Mouse (Mus musculus) liver, embryonic 12.5 days (tissue): Measurements from ENCODE around the gene Pcnx3. TPM values are rescaled to one million over a fixed set of nuclear protein-coding genes. Genes with fewer than 3 reads are reported as not detected.

ENCODE experiments used
- ATAC-seq: fragments of 200-750 bp; cut with Nextera tagmentation; 2 replicates; pipeline ENCODE4 v1.8.0; 2017; ENCODE audit warnings: moderate number of reproducible peaks, mild to moderate bottlenecking, moderate library complexity
- H3K27ac ChIP-seq: fragments of 300-500 bp; sonication (generic); 2 replicates; pipeline ENCODE4 v1.5.1; 2016; ENCODE audit warnings: mild to moderate bottlenecking
- H3K27me3 ChIP-seq: fragments of 300-500 bp; sonication (generic); replicated peaks from 2 replicates; pipeline ENCODE4 v1.6.1; 2016; ENCODE audit warnings: mild to moderate bottlenecking, moderate library complexity
- H3K36me3 ChIP-seq: fragments of 300-500 bp; sonication (generic); 2 replicates; pipeline ENCODE4 v1.6.1; 2016; ENCODE audit warnings: mild to moderate bottlenecking, moderate library complexity
- H3K4me1 ChIP-seq: fragments of 300-500 bp; sonication (generic); 2 replicates; pipeline ENCODE4 v1.6.1; 2016
- H3K4me2 ChIP-seq: fragments of 300-500 bp; sonication (generic); 2 replicates; pipeline ENCODE4 v1.6.1; 2016; ENCODE audit warnings: mild to moderate bottlenecking, moderate library complexity
- H3K4me3 ChIP-seq: fragments of 300-500 bp; sonication (generic); 2 replicates; pipeline ENCODE4 v1.5.1; 2016; ENCODE audit warnings: mild to moderate bottlenecking, moderate library complexity
- H3K9ac ChIP-seq: fragments of 300-500 bp; sonication (generic); 2 replicates; pipeline ENCODE4 v1.6.1; 2016; ENCODE audit warnings: mild to moderate bottlenecking, moderate library complexity
- H3K9me3 ChIP-seq: fragments of 300-500 bp; sonication (generic); replicated peaks from 2 replicates; pipeline ENCODE4 v1.6.1; 2016; ENCODE audit warnings: mild to moderate bottlenecking, moderate library complexity
- WGBS: fragments of 180-500 bp; shearing (Covaris S2); methylation state at CpG from one replicate; pipeline ENCODE4 v1.1.7; 2016; ENCODE audit not compliant: insufficient replicate concordance; 5-methylcytosine and 5-hydroxymethylcytosine counted together
- polyA plus RNA-seq: library from polyadenylated mRNA; unstranded; fragments of >200 nt; fragmentation: Nextera tagmentation; extraction: Ambion mirVana; gene quantifications from 2 replicates; pipeline ENCODE4 v1.2.1, GENCODE M21; 2016

Pcnx3 gene
- polyA plus RNA-seq, 1 experiment from 2014 or later = 18.4 TPM

DNA sequence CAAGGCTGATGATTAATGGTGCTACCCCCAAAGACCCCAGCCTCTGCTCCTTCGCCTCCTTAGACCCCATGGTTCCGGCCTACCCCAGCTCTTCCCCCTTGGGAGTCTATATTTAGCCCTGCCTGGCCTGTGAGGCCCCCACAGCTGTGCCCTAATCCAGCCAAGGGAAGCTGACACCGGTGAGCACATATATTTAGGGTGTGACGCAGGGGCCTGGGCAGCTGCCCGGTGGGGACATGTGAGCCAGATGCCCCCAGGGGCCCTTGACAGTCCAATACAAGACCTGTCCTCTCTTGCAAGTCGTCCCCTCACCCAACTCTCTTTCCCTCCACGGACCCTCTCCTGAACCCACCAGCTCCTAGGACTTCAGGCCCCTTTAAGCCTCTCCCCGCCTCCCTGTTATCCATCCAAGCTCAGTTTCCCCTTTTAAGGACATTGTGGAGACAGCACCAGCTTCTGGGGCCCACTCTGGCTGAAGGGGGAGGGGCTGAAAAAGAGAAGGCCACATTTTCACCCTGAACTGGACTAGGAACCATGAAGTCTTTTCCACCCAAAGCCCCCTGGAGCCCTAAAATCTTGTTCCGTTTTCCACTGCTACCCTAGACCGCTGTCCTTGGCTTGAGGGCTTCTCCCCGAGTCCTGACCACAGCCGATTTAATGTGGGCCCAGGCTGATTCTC lies 36.5 kb upstream of the Pcnx3 start:
- H3K4me3 ChIP-seq = peak overlapping the region; percentile 87
- peaks cover 84% of the 10 kb centered on the region for H3K4me1 ChIP-seq
- peak overlapping the region; percentile 92 for H3K4me2 ChIP-seq
- peak overlapping the region; percentile 98 for H3K9ac ChIP-seq
- H3K36me3 ChIP-seq = peaks cover 49% of the 10 kb centered on the region
- WGBS = 14% methylated on average over 12 of the region's 12 CpGs
- peak overlapping the region; percentile 97 for H3K27ac ChIP-seq
- H3K27me3 ChIP-seq = no peaks in the 10 kb centered on the region
- ATAC-seq = no peak
- no peaks in the 10 kb centered on the region for H3K9me3 ChIP-seq

DNA sequence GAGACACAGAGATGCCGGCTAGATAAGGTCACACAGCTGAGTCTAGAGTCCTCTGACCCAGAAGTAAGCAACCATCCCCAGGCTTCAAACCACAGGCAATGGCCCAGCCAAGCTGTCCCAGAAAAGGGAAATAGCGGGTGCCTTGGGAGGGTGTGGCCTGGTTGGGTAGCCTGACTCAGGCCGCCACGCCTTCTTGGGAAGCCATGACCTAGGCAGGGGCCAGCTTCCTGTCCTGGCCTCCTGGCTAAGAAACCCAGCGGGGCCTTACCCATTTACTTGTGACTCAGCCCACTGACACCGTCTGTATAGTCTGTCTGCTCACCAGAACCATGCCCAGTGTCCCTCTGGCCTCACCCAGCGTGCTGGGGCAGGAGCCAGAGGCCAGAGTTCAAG lies 35.8 kb upstream of the Pcnx3 start:
- no peaks in the 10 kb centered on the region for H3K9me3 ChIP-seq
- peaks cover 81% of the 10 kb centered on the region for H3K4me1 ChIP-seq
- H3K27me3 ChIP-seq = no peaks in the 10 kb centered on the region
- H3K27ac ChIP-seq = peak overlapping the region; percentile 97
- H3K4me3 ChIP-seq = peak overlapping the region; percentile 87
- WGBS = 19% methylated on average over 7 of the region's 7 CpGs
- peaks cover 53% of the 10 kb centered on the region for H3K36me3 ChIP-seq
- peak; percentile 61 for ATAC-seq
- H3K4me2 ChIP-seq = peak overlapping the region; percentile 92
- peak overlapping the region; percentile 98 for H3K9ac ChIP-seq

DNA sequence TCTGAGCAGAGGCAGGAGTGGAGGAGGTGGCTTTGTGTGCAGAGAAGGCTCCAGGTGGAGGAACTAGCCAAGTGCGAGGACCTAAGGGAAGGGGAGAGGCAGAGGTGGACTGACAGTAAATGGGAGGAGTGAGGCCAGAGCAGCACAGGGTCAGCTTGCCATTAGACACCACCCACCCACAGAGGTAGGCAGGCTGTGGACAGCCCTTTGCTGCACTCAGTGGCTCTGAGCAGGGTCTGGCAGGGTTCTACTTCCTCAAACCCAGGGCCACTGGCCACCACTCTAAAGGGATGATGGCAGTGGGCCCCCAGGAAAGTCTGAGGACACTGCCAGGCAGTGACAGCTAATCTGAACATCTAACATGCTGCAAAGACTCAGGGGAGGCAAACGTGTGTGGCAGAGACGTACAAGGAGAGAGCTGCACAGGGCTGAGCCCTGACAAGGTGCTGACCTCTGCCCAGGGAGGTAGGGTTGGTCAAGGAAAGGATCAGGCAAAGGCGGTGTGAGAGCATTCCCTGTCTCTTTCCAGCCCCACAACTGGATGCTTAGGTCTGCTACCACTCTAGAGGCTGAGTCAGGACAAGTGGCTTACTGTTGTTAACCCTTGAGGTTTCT lies 35.3 kb upstream of the Pcnx3 start:
- ATAC-seq = no peak
- Histone ChIP-seq H3K4me2 (peak overlapping the region; percentile 92), H3K27ac (peak overlapping the region; percentile 97), H3K4me1 (peaks cover 80% of the 10 kb centered on the region), H3K9ac (peak overlapping the region; percentile 98), H3K4me3 (peak overlapping the region; percentile 87), H3K36me3 (peaks cover 58% of the 10 kb centered on the region), H3K27me3 (no peaks in the 10 kb centered on the region), H3K9me3 (no peaks in the 10 kb centered on the region)
- WGBS = 25% methylated on average over 4 of the region's 4 CpGs

DNA sequence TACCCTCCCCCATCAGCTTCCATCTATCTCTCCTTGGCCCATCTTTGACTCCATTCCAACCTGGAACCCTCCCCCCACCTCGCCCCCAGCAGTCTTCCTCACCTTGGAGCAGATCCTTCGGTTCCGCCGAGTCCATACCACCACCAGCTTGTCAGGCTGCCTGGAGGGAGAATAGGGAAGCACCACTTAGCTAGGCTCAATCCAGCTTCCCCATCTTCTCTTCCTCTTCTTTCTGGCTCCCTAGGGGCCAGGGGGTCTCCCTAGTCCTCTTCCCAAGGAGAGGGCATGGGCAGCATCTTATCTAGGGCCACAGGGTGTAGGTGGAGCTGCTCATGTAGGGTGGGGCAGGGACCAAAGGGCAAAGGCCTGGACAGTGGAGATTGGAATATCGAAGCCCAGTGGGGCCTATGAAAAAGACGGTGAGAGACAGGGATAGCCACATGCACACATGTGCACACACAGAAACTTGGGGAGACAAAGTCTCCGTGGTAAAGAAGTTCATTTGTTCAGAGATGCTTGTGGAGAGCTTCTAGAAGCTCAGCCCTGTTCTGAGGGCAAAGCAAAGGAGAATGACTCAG lies 34.2 kb upstream of the Pcnx3 start:
- peak overlapping the region; percentile 97 for H3K27ac ChIP-seq
- peaks cover 65% of the 10 kb centered on the region for H3K36me3 ChIP-seq
- 47% methylated on average over 7 of the region's 7 CpGs for WGBS
- no peaks in the 10 kb centered on the region for H3K9me3 ChIP-seq
- peak overlapping the region; percentile 98 for H3K9ac ChIP-seq
- peak overlapping the region; percentile 92 for H3K4me2 ChIP-seq
- H3K4me3 ChIP-seq = peak overlapping the region; percentile 87
- H3K27me3 ChIP-seq = no peaks in the 10 kb centered on the region
- H3K4me1 ChIP-seq = peaks cover 76% of the 10 kb centered on the region
- ATAC-seq = peak; percentile 77

DNA sequence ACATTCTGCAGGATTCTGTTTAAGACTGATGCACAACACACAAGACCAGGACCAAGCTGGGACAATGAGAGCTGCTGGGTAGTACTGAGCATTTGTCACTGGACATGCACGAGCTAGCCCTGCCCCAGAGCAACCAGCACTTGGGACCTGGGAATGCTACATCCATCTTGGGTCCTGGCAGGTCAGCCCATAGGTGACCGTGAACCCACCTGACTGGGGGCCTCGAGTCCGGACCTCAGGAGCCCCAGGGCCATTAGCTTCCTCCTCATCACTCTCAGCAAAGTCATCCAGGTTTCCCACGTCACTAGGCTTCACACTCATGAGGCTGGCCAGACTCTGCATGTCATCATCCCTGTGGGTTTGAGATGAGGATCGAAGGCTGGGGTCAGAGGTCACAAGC lies 32.5 kb upstream of the Pcnx3 start:
- Histone ChIP-seq H3K9ac (0 out of 2 replicates have a peak overlapping the region, but pooled peaks have one; percentile 98), H3K27ac (peak overlapping the region; percentile 97; the same call in 1 of the 2 replicates), H3K4me2 (peak overlapping the region; percentile 92), H3K27me3 (no peaks in the 10 kb centered on the region), H3K9me3 (no peaks in the 10 kb centered on the region), H3K4me3 (no peak overlapping the region), H3K4me1 (peaks cover 78% of the 10 kb centered on the region), H3K36me3 (peaks cover 82% of the 10 kb centered on the region)
- 88% methylated on average over 6 of the region's 6 CpGs for WGBS
- ATAC-seq = no peak

DNA sequence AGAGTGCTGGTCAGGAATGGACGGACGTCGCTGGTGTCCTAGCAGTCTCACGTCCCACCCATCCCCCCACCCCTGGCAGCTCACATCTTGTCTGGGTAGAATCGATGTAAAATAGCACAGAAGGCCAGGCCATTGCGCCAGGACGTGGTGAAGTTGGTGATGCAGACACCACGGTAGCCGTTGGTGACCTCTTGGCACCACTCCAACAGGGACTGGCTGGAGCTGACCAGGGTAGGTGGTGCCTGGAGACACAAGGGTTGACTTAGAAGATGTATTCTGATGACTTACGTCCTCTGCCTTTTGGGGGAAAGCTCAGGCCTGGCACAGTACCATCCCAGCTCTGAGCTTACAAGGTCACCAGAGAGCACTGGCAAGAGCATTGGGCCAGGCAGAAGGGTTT lies 28.2 kb upstream of the Pcnx3 start:
- no peaks in the 10 kb centered on the region for H3K27me3 ChIP-seq
- H3K4me2 ChIP-seq = peak overlapping the region; percentile 13; the same call in 1 of the 2 replicates
- H3K9me3 ChIP-seq = no peaks in the 10 kb centered on the region
- H3K36me3 ChIP-seq = peaks cover 100% of the 10 kb centered on the region
- H3K4me3 ChIP-seq = no peak overlapping the region
- WGBS = 76% methylated on average over 10 of the region's 10 CpGs
- peak overlapping the region; percentile 6; the same call in 1 of the 2 replicates for H3K27ac ChIP-seq
- H3K4me1 ChIP-seq = peaks cover 85% of the 10 kb centered on the region
- no peak overlapping the region for H3K9ac ChIP-seq
- no peak for ATAC-seq

DNA sequence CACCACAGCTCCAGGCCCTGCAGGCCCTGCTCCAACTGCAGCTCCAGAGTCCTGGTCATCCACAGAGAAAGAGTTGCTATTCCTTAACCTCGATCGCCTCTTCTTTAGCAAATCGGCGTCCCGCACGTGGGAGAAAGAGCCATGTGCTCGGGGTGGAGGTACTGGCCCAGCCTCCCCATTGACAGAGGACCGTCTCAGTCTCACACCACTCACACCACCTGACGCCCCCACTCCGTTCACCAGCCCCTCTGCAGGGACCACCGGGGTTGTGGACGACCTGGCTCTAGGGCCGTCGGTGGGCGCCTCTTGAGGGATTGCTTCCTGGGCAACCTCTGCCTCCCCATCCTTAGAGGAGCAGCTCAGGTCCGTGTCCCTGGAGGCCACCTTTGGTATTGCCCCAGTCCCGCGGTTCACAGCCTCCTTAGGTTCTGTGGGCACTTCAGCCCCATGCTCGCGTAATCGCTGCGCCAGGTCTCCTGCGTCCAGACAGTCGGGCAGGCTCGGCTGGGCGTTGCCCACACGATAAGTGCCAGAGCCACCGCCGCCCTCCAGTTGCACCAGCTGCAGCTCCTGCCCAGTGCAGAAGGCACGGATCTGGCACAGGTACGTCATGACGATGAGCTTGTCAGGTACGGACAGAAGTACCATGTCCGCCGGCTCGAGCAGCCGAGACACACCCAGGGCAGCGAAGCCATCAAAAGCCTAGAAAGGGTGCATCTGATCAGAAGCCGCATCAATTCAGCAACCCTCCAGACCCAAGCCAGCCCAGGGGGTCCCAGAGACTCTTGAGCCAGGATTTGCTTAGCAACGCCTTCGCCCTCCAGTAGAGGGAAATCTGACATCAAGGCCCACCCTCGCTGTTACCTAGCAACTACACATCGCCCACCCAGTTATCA lies 27.3 kb upstream of the Pcnx3 start:
- Histone ChIP-seq H3K4me3 (no peak overlapping the region), H3K36me3 (peaks cover 100% of the 10 kb centered on the region)

DNA sequence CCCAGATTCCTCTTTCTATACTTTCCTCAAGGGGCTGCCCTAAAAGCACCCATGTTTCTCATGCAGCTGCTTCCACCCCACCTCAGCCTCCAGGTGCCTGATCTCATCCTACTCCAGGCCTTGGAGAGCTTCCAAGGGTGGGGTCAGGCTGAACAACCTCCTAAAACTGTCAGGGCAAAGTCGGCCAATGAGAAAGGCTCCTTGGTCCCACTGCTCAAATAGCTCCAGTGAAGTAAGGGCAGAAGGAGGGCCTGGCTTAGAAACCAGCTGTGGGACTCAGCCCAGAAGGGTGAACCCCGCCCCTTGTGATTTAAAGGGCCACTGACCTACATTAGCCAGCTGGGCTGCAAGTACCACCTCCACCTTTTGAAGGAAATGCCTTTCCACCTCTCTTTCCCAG lies 25.0 kb upstream of the Pcnx3 start:
- Histone ChIP-seq H3K27me3 (no peaks in the 10 kb centered on the region), H3K9me3 (no peaks in the 10 kb centered on the region), H3K4me1 (peaks cover 71% of the 10 kb centered on the region), H3K9ac (peak overlapping the region; percentile 42), H3K36me3 (peaks cover 100% of the 10 kb centered on the region), H3K27ac (peak overlapping the region; percentile 70), H3K4me2 (peak overlapping the region; percentile 36), H3K4me3 (peak overlapping the region; percentile 4; the same call in 1 of the 2 replicates)
- ATAC-seq = peak; percentile 56
- WGBS = 33% methylated on average over 2 of the region's 2 CpGs

More for the DNA sequence above, 27.3 kb upstream of the Pcnx3 start:
- peaks cover 83% of the 10 kb centered on the region for H3K4me1 ChIP-seq
- H3K27me3 ChIP-seq = no peaks in the 10 kb centered on the region
- 0 out of 2 replicates have a peak overlapping the region, but pooled peaks have one; percentile 70 for H3K27ac ChIP-seq
- 74% methylated on average over 43 of the region's 43 CpGs for WGBS
- peak; percentile 27 for ATAC-seq
- no peaks in the 10 kb centered on the region for H3K9me3 ChIP-seq
- 0 out of 2 replicates have a peak overlapping the region, but pooled peaks have one; percentile 29 for H3K9ac ChIP-seq
- H3K4me2 ChIP-seq = peak overlapping the region; percentile 36

DNA sequence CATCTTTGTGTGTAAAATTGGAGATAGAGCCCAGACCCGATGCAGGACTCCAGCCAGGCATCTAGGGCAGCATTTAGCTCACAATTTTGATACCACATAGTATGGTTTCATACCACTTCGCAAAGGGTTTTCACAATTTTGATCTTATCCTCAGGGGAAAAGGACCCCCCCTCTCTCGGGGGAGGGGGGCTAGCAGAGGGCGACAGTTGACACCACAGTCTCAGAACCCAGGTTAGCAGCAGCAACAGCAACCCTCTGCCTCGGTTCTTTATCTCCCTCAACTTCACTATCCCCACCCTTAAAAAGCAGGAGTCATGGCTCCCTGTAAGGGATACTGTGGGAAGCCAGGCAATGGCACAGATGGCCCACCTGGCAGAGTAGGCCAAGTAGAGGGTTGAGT lies 24.5 kb upstream of the Pcnx3 start:
- Histone ChIP-seq H3K9ac (peak overlapping the region; percentile 42), H3K27ac (peak overlapping the region; percentile 70), H3K4me2 (peak overlapping the region; percentile 36), H3K4me3 (peak overlapping the region; percentile 4; the same call in 1 of the 2 replicates), H3K27me3 (no peaks in the 10 kb centered on the region), H3K9me3 (no peaks in the 10 kb centered on the region), H3K4me1 (peaks cover 67% of the 10 kb centered on the region), H3K36me3 (peaks cover 100% of the 10 kb centered on the region)
- no peak for ATAC-seq
- 67% methylated on average over 5 of the region's 5 CpGs for WGBS

DNA sequence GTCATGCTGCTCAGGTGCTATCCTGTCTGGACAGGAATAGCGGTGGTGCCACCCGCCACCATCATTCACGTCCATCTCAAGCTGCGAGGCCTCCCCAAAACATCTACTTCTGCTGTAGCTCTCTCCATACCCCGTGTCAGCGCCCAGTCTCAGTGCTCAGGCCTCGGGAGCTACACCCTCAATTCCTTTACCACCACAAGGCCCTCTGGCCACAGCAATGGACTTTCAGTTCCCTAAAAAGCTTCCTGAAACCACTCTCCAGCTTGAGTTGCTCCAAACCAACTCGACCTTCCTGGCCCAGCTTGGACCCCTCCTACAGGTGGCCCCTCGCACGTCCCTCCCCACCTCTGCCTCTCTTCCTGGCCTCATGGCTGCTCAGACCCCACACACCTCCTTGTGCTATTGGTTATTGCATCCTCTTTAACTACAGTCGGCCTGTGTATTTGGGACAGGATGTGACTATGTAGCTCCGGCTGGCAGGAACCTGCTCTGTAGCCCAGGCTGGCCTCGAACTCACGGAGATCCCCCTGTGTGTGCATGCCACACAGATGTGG lies 23.3 kb upstream of the Pcnx3 start:
- 77% methylated on average over 14 of the region's 14 CpGs for WGBS
- Histone ChIP-seq H3K4me2 (0 out of 2 replicates have a peak overlapping the region, but pooled peaks have one; percentile 2), H3K9ac (no peak overlapping the region), H3K36me3 (peaks cover 100% of the 10 kb centered on the region), H3K9me3 (no peaks in the 10 kb centered on the region), H3K27me3 (no peaks in the 10 kb centered on the region), H3K4me1 (peaks cover 60% of the 10 kb centered on the region), H3K4me3 (no peak overlapping the region), H3K27ac (0 out of 2 replicates have a peak overlapping the region, but pooled peaks have one; percentile 43)
- no peak for ATAC-seq

DNA sequence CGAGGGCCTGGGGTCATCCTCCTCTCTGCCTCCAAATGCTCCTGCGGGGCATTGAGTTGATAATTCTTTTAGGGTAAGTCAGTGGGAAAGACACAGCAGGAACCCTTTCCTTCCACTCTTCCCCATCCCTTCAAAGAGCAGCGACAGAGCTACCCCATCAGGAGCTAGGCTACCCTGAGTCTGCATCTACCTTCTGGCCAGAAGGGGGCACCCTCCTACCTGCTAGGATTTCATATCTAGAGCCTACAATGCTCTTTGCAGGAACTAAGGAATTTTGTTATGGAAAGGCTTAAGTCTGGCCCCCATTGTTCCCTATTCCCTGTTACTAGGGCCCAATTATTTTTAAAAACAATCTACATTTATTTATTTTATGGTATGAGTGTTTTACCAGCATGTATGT lies 22.5 kb upstream of the Pcnx3 start:
- no peak overlapping the region for H3K4me3 ChIP-seq
- no peaks in the 10 kb centered on the region for H3K9me3 ChIP-seq
- no peak for ATAC-seq
- no peaks in the 10 kb centered on the region for H3K27me3 ChIP-seq
- 0 out of 2 replicates have a peak overlapping the region, but pooled peaks have one; percentile 43 for H3K27ac ChIP-seq
- 43% methylated on average over 3 of the region's 3 CpGs for WGBS
- H3K4me1 ChIP-seq = peaks cover 58% of the 10 kb centered on the region
- H3K9ac ChIP-seq = no peak overlapping the region
- no peak overlapping the region for H3K4me2 ChIP-seq
- H3K36me3 ChIP-seq = peaks cover 100% of the 10 kb centered on the region
